Mouse (Mus musculus): Measurements from ENCODE around the gene Tyro3.

Gene Tyro3

DNA sequence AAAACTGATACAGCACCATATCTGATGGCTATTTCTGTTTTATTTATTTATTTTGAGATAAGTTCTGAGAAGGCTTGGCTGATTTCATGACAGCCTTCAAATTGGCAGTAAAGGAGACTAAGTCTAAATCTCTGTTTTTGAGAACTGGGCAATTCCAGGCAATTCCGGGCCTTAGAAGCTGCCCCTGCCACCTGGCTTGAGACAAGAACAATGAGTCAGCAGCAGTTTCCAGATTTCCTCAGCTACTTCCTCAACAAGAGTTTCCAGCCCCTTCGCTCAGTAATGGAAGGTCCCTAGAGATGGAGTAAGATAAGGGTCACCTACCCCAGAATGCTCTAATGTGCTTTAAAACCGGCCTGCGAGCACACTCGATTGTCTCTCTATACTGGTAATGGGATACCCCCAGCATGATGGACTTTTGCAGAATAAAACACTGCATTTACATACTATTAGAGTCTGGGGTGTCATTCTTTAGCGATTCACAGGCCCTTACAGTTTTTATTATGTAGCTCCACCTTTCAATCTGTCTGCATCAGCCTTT, 57.8 kb downstream of the Tyro3 start:
- DNase-seq (ENCODE audit: low read depth), result no peak

DNA sequence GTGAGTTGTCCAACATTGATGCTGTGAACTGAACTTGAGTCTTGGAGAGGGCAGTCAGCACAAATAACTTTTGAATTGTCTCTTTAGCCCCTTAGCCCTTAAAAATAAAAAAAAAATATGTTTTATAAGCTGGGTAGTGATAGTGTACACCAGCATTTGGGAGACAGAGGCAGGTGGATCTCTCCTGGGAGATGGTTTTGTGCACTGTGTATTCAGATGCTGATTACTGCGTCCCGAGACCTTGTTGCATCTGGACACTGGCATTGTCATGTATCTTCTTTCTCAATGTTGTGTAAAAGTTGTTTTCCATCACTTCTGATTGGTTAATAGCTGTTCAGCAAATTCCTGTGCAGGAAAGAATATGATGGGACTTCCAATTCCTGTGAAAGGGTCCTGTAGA, 59.8 kb downstream of the Tyro3 start:
- DNase-seq (ENCODE audit: low read depth), result no peak

DNA sequence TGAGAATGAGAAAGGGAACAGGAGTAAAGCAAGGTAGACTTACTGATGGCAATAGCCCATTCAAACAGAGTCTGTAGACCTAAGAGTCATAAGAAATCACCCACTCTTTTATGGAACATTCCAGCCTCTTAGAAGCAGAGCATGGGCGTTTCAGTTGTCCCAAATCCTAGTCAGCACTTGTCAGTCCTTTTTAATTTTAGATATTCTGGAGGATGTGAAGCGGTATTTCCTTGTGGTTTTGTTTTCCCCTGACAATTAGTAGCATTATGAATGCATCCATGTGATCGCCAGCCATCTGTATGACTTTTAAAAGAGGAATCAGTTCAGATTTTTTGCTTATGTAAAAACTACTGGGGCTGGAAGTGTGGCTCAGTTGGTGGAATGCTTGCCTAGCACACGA, 67.0 kb downstream of the Tyro3 start:
- no peak for DNase-seq (ENCODE audit: low read depth)
